12 mouse cellular contexts compared by ENCODE assay signal in the genomic region with DNA sequence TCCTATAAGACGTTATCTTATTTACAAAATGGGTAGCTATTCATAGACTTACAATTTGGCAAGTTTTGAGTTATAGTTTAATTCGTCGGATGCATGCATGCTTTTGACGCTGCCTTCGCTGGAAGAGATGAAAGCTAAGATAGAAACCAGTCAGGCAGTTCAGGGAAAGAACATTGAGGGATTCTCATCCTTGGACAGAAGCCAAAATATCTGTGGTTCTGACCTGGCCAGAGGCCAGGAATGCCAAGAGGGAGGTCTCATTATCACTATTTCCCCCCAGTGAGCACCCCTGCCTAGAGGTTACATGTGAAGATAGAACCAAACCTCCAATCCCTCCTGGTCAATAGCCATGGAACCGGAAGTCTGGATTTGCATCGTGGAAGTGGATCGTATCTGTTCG.
"Had no signal": no experiment of that assay in that cellular context is flagged by ENCODE, and none has a peak within 500 bp of the region (broad histone marks: within the 10 kb centered on the region; RNA-seq: fewer than 3 reads in every experiment).

No protein-coding gene starts in this region.

- H3K9me3 ChIP-seq: kidney, embryonic 15.5 days; limb, embryonic 12.5 days; liver, embryonic 13.5 days; midbrain, embryonic 13.5 days; stomach, embryonic 15.5 days had no signal

- H3K27me3 ChIP-seq: kidney, embryonic 15.5 days; limb, embryonic 12.5 days; midbrain, embryonic 13.5 days; stomach, embryonic 15.5 days had no signal

- H3K27ac ChIP-seq: left cerebral cortex, adult 2 months; limb, embryonic 12.5 days; liver, embryonic 13.5 days; midbrain, embryonic 13.5 days; stomach, embryonic 15.5 days had no signal

- DNase-seq: kidney, postnatal 25 days; liver; liver, embryonic 13.5 days; liver, postnatal 0 days; lung, postnatal 36 days; right cerebral cortex, postnatal 14 days; thymus, postnatal 4 days had no signal

- ATAC-seq: liver, postnatal 0 days; midbrain, embryonic 13.5 days had no signal

- H3K9ac ChIP-seq: kidney, embryonic 15.5 days; limb, embryonic 12.5 days; liver, embryonic 13.5 days; liver, postnatal 0 days; midbrain, embryonic 13.5 days; stomach, embryonic 15.5 days had no signal

- H3K36me3 ChIP-seq: kidney, embryonic 15.5 days; limb, embryonic 12.5 days; liver, embryonic 13.5 days; midbrain, embryonic 13.5 days; stomach, embryonic 15.5 days had no signal

- H3K4me1 ChIP-seq: liver, embryonic 13.5 days had no signal

- H3K4me3 ChIP-seq: kidney, embryonic 15.5 days; left cerebral cortex, adult 2 months; limb, embryonic 12.5 days; liver, embryonic 13.5 days; midbrain, embryonic 13.5 days; stomach, embryonic 15.5 days had no signal

- H3K4me2 ChIP-seq: kidney, embryonic 15.5 days; limb, embryonic 12.5 days; liver, embryonic 13.5 days; midbrain, embryonic 13.5 days; stomach, embryonic 15.5 days had no signal
